Mouse (Mus musculus) retina, embryonic 14.5 days (tissue): ENCODE measurements around the gene Wdr76.
A peak's percentile ranks its signal among the peaks of the same experiment; 100 is the strongest.
"Not testable (repeated sequence)": the region's sequence is repeated elsewhere in the genome, so short reads cannot be mapped to it uniquely, and the experiment has no call there.

Experiments
- DNase-seq: peaks from one replicate; pipeline ENCODE4 v3.0.0-alpha.2; 2015; ENCODE audit warnings: low spot score

Gene Wdr76

DNA sequence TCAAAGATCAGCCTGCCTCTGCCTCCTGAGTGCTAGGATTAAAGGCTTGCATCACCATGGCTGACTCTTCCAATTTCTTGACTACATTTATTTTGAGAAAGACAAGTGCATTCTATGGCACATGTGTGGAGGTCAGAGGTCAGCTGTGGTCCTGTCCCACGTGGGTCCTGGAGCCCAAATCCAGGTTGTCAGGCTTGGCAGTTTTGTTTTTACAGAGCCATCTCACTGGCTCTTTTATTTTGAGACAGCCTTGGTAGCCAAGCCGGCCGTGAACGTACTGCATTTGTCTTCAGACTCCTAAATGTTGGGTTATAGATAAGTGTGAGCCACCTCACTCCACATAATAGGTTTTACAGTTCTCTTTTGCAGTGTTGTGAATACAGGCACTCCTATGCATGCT is 12.2 kb downstream of the Wdr76 start:
- not testable (repeated sequence) for DNase-seq

GRCm38 (mm10) chr2:121522006-121522405 is 15.5 kb downstream of the Wdr76 start:
- no peak for DNase-seq

GRCm38 (mm10) chr2:121522830-121523229 is 16.3 kb downstream of the Wdr76 start:
- DNase-seq: not testable (repeated sequence)

- DNase-seq: no peak
Measured at GRCm38 (mm10) chr2:121525056-121525455, 18.5 kb downstream of the Wdr76 start.

DNA sequence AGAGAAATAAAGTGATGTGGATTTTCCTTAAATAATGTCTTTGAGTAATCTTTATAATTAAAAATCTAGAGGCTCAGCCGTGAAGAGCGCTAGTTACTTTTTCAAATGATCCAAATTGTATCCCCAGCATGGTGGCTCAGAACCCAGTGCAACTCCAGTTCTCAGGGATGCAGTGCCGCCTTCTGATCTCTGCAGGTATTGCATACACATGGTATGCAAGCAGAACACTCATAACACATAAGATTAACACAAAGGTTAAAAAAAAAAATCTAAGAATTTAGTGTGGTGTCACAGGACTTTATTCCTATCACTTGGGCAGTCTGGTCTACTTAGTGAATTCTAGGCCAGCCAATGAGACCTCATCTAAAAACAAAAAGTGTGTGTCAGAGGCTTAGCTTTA is 38.3 kb downstream of the Wdr76 start:
- no peak for DNase-seq

DNA sequence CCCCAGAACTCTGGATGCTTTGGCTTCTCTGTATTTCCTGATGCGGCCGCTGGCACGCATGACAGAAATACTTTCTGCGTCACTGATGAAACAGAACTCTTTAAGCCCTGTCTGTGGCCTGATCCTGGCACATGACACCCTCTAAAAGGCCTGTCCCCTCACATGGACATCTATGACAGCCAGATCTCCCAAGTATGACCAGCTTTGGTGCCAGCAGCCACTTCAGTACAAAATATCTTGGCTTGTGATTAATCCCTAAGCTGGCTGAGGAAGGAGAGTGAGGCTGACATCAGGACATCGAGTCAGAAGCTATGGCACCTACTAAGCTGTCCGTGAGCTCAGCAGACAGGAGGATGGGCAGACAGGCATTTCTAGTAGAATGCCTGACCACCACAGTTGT is 43.1 kb downstream of the Wdr76 start:
- no peak for DNase-seq

GRCm38 (mm10) chr2:121551271-121551670 is 44.7 kb downstream of the Wdr76 start:
- DNase-seq: no peak

- no peak for DNase-seq
Measured at GRCm38 (mm10) chr2:121563117-121563516, 56.6 kb downstream of the Wdr76 start.

- peak; percentile 57 for DNase-seq
Measured at GRCm38 (mm10) chr2:121565911-121566310, 59.4 kb downstream of the Wdr76 start.

GRCm38 (mm10) chr2:121570049-121570448 is 63.5 kb downstream of the Wdr76 start:
- DNase-seq: no peak

GRCm38 (mm10) chr2:121570999-121571655 is 64.6 kb downstream of the Wdr76 start:
- no peak for DNase-seq

DNA sequence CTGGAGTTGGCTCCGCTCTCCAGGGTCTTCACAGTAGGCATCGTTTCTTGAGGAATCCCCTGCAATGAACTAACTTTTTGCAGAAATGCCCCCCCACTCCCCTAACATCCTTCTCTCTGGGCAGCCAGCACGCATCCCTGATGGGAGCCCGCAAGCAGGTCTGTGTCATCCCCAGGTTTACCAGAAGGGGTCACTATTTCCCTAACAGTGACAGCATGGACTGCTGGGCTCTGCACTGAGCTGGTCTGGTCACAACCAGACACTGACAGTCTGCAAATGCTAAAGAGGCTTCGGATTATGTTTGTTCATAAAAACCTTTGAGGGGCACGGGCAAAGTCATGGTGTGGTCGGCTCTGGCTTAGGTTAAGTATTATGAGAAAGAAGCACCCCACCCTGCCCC is 65.3 kb downstream of the Wdr76 start:
- peak; percentile 96 for DNase-seq

- DNase-seq: no peak
Measured at GRCm38 (mm10) chr2:121574066-121574630, 67.6 kb downstream of the Wdr76 start.

GRCm38 (mm10) chr2:121575741-121576201 is 69.2 kb downstream of the Wdr76 start:
- DNase-seq: no peak

DNA sequence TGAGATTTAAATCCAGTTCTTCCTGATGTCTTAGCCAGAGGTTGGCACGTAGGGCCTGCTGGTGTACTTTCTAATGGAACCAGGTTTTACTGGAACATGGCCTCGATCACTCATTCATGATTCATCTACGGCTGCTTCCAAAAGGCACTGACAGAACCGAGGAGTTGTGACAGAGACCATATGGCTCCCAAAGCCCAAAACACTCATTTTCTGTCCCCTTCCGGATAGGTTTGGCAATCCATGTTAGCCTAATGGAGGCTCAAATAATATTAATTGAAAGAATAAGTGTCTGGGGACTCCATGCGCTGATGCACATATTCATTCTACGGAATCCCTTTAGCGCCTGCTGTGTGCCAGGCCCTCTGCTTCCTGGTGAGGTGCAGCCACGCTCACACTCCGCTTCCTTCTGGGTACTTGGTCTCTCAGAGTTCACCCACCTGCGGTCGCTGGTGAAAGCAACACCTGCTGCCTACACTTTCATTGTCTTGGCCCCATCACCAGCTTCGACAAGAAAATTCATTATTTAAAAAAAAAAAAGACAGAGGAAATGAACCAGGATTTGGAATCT is 76.4 kb downstream of the Wdr76 start:
- no peak for DNase-seq

DNA sequence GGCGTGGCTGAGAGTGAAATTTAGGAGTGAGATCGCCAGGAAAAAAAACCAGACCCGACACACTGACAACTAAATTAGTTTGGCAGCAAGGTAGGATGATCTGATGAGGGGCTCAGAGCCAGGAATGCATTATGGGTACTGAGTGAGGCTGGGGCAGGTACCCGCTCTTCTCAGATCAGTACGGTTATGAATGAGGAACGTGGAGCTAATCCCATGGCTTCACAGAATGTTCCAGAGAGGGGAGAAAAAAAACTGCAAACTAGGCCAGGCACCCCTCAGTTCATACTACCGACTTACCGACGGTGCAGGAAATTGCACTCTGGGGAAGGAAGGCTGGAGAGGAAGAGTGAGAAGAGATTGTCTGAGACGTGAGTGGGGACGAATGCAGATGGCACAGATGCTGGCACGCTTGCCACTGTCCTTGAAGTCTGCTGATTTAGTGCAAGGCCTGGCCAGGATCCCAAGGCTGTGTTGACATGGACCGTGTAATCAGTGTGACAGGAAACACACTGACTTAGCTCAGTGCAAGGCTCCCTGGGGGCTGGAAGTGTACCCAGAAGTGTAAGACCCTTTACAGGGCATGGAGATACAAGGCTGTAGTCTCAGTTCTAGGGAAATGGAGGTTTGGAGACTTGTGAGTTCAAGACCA is 77.1 kb downstream of the Wdr76 start:
- DNase-seq: peak; percentile 51

- DNase-seq: no peak
Measured at GRCm38 (mm10) chr2:121584705-121585104, 78.2 kb downstream of the Wdr76 start.

DNA sequence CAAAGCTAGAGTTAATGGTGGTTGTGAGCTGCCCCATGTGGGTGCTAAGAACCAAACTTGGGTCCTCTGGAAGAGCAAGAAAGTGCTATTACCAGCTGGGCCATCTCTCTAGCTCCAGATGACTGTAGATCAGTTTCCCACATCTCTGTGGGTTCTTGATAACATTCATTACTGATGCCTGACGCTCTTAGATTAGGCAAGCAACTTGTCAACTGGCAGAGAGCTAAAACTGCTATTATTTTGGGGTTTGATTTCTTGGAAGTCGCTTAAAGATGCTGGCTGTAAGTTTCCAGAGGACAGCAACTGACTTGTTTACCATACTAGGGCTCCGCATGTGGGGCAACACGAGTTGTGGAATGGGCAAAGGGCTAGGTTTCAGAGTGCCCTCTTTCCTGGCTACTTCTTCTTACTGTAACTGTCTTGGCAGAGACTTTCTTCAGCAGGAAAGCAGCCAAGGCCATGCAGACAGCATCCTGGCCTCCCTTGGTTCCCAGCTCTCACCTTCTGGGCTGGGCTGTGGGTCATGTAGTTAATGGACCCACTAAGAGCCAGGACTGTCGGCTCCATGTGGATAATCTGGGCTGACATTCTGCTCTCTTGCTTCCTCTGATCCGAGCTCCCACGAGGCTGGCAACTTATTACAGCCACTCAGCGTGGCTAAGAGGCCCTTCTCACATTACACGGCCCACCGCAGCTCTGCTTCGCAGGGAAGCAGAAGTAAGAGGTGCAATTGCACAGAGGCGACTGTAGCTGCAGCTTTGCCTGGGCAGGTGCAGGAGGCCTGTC is 81.2 kb downstream of the Wdr76 start:
- peak; percentile 66 for DNase-seq

GRCm38 (mm10) chr2:121588309-121588694 is 81.8 kb downstream of the Wdr76 start:
- peak; percentile 52 for DNase-seq

- no peak for DNase-seq
Measured at GRCm38 (mm10) chr2:121594131-121594530, 87.6 kb downstream of the Wdr76 start.
